Mouse (Mus musculus) embryonic fibroblast, embryonic 13.5 days (primary cell): ENCODE data around the gene Bag6. TPM values are rescaled to one million over a fixed set of nuclear protein-coding genes. Genes with fewer than 3 reads are reported as not detected.
"Not testable (repeated sequence)": the region's sequence is repeated elsewhere in the genome, so short reads cannot be mapped to it uniquely, and the experiment has no call there.

Experiments used
- H3K27ac ChIP-seq: 2 replicates; pipeline ENCODE4 v1.5.1; 2012; ENCODE audit warnings: low read length, control low read depth, inconsistent platforms; ENCODE audit not compliant: insufficient read depth
- H3K4me1 ChIP-seq: 2 replicates; pipeline ENCODE4 v1.6.1; 2011; ENCODE audit warnings: low read length; ENCODE audit not compliant: control insufficient read depth, insufficient read depth
- H3K4me3 ChIP-seq: 2 replicates; pipeline ENCODE4 v1.5.1; 2011; ENCODE audit warnings: mild to moderate bottlenecking, control low read depth, low read length; ENCODE audit not compliant: insufficient read depth
- CTCF ChIP-seq: IDR thresholded peaks from 2 replicates; pipeline ENCODE4 v1.5.1; 2011; ENCODE audit warnings: mild to moderate bottlenecking, control low read depth, low read length, moderate library complexity, borderline replicate concordance; ENCODE audit not compliant: insufficient read depth
- POLR2A ChIP-seq: IDR thresholded peaks from 2 replicates; pipeline ENCODE4 v1.6.1; 2011; ENCODE audit warnings: low read depth, mild to moderate bottlenecking, control low read depth, low read length, moderate library complexity
- polyA plus RNA-seq: library from polyadenylated mRNA; stranded (reverse); fragments of >200 nt; gene quantifications from 2 replicates; pipeline ENCODE4 v1.2.4, GENCODE M21; 2011; ENCODE audit warnings: low read depth; ENCODE audit not compliant: missing spikeins, insufficient read length

Gene Bag6
- polyA plus RNA-seq, 1 experiment: 196 TPM

GRCm38 (mm10) chr17:35108097-35108496, 26.9 kb upstream of the Bag6 start, which contains the start of gene Ly6g5c:
Gene Ly6g5c, plus strand, starts transcription at chr17:35108279.
- H3K4me1 ChIP-seq: no peaks in the 10 kb centered on the region
- H3K27ac ChIP-seq: no peak within 1 kb of the TSS
- no peak for TF ChIP-seq CTCF
- TF ChIP-seq POLR2A: no peak
- no peak within 1 kb of the TSS for H3K4me3 ChIP-seq

- TF ChIP-seq CTCF (no peak), POLR2A (no peak)
- no peak overlapping the region for H3K4me3 ChIP-seq
- no peak overlapping the region for H3K27ac ChIP-seq
- no peaks in the 10 kb centered on the region for H3K4me1 ChIP-seq
Observed at GRCm38 (mm10) chr17:35111774-35112173, 23.2 kb upstream of the Bag6 start.

- H3K4me3 ChIP-seq: no peak within 1 kb of the TSS
- no peaks in the 10 kb centered on the region for H3K4me1 ChIP-seq
- TF ChIP-seq POLR2A (no peak), CTCF (0 out of 2 replicates have a peak, but pooled peaks have one; percentile 2)
- H3K27ac ChIP-seq: no peak within 1 kb of the TSS
Observed at GRCm38 (mm10) chr17:35115046-35116019, 19.6 kb upstream of the Bag6 start, which contains the start of gene Ly6g5b. Gene Ly6g5b, minus strand, starts transcription at chr17:35115428.

- H3K27ac ChIP-seq: no peak overlapping the region
- peaks cover 3% of the 10 kb centered on the region; the same call in 1 of the 2 replicates for H3K4me1 ChIP-seq
- H3K4me3 ChIP-seq: peak overlapping the region; percentile 97
- TF ChIP-seq CTCF: no peak
- TF ChIP-seq POLR2A: no peak
Observed at GRCm38 (mm10) chr17:35120745-35121142, 14.2 kb upstream of the Bag6 start.

GRCm38 (mm10) chr17:35121143-35121799, 13.7 kb upstream of the Bag6 start, which contains the start of gene Gpank1:
Gene Gpank1, plus strand, starts transcription at chr17:35121455.
- peak within 1 kb of the TSS; percentile 97 for H3K4me3 ChIP-seq
- no peak for TF ChIP-seq CTCF
- TF ChIP-seq POLR2A: peak; percentile 63; the same call in 1 of the 2 replicates
- peak within 1 kb of the TSS; percentile 56 for H3K27ac ChIP-seq
- peaks cover 3% of the 10 kb centered on the region; the same call in 1 of the 2 replicates for H3K4me1 ChIP-seq

GRCm38 (mm10) chr17:35121871-35122303, 13.1 kb upstream of the Bag6 start, which contains the start of gene Csnk2b:
Gene Csnk2b, minus strand, starts transcription at chr17:35122053.
- H3K4me1 ChIP-seq: peaks cover 4% of the 10 kb centered on the region; the same call in 1 of the 2 replicates
- no peak for TF ChIP-seq CTCF
- no peak for TF ChIP-seq POLR2A
- H3K4me3 ChIP-seq: peak within 1 kb of the TSS; percentile 97
- H3K27ac ChIP-seq: peak within 1 kb of the TSS; percentile 56

GRCm38 (mm10) chr17:35123287-35123686, 11.7 kb upstream of the Bag6 start:
- peaks cover 11% of the 10 kb centered on the region; the same call in 1 of the 2 replicates for H3K4me1 ChIP-seq
- H3K4me3 ChIP-seq: not testable (repeated sequence)

GRCm38 (mm10) chr17:35124261-35124896, 10.6 kb upstream of the Bag6 start:
- H3K4me1 ChIP-seq: peaks cover 11% of the 10 kb centered on the region; the same call in 1 of the 2 replicates
- not testable (repeated sequence) for H3K27ac ChIP-seq, H3K4me3 ChIP-seq

More at GRCm38 (mm10) chr17:35123287-35123686, 11.7 kb upstream of the Bag6 start:
- not testable (repeated sequence) for H3K27ac ChIP-seq

- TF ChIP-seq POLR2A (no peak), CTCF (no peak)
- Histone ChIP-seq H3K4me3 (no peak overlapping the region), H3K4me1 (peaks cover 11% of the 10 kb centered on the region; the same call in 1 of the 2 replicates), H3K27ac (no peak overlapping the region)
Observed at GRCm38 (mm10) chr17:35125081-35125480, 9.9 kb upstream of the Bag6 start.
